Mouse (Mus musculus): ENCODE results near the gene Prf1.

DNA sequence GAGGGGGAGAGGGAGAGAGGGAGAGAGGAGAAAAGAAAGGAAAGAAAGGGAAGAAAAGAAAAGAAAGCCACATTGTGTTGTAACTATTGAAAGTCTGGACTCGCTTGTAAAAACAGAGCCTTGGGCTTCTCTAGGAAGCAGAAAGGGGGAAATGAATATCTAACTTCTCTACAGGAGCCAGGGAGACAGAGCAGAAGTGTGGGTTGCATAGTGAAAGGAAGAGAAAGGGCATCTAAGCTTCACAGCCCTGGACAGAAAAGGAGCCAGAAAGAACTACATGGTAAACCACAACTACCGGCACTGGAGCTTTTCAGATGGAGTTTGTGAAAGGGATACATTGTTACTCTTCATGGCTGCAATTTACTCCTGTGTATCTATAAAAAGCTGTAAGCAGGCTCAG, 7.2 kb upstream of the Prf1 start:
- TF ChIP-seq POLR2A (IDR thresholded peaks at IDR 0.05; ENCODE audit: insufficient read length, low read depth) (no peak), POLR2AphosphoS2 (IDR thresholded peaks at IDR 0.05; ENCODE audit: insufficient read length, low read depth) (no peak), TCF12 (IDR thresholded peaks at IDR 0.05; ENCODE audit: insufficient read depth, poor library complexity, severe bottlenecking) (no peak), USF1 (IDR thresholded peaks at IDR 0.05; ENCODE audit: low read depth) (no peak), MAX (IDR thresholded peaks at IDR 0.05; ENCODE audit: low read depth) (no peak)

All from myocyte (in vitro differentiated cells).